Mouse (Mus musculus): ENCODE data around the gene Vmn1r137. TPM values are rescaled to one million over a fixed set of nuclear protein-coding genes. Genes with fewer than 3 reads are reported as not detected.
"Not testable (repeated sequence)": the region's sequence is repeated elsewhere in the genome, so short reads cannot be mapped to it uniquely, and the experiment has no call there.

Vmn1r137 gene
- total RNA-seq (2017), result not detected in 2 replicates

- ATAC-seq (replicated peaks in 1 of 2; ENCODE audit: insufficient read depth in 1 of 2, low FRiP score in 2 of 2, low TSS enrichment in 1 of 2, low read depth in 1 of 2, poor library complexity in 2 of 2, severe bottlenecking in 2 of 2), result not testable (repeated sequence)
Observed at GRCm38 (mm10) chr7:21994287-21994686, at the start of gene Vmn1r137. TSS of gene Vmn1r137 (plus strand) at chr7:21994587.

GRCm38 (mm10) chr7:22028797-22029196, 34.4 kb downstream of the Vmn1r137 start, which contains the start of gene Vmn1r138:
TSS of gene Vmn1r138 (minus strand) at chr7:22028897.
- ATAC-seq (replicated peaks in 1 of 2; ENCODE audit: insufficient read depth in 1 of 2, low FRiP score in 2 of 2, low TSS enrichment in 1 of 2, low read depth in 1 of 2, poor library complexity in 2 of 2, severe bottlenecking in 2 of 2), result not testable (repeated sequence)

Other genes starting within 250 kb of the Vmn1r137 start
- not detected in 2 replicates for gene Gm4175, start 233.1 kb upstream of the Vmn1r137 start, total RNA-seq (2017)
- gene Gm4177, start 197.9 kb upstream of the Vmn1r137 start, total RNA-seq (2017), result not detected in 2 replicates
- gene Vmn1r135, start 162.2 kb upstream of the Vmn1r137 start, total RNA-seq (2017), result not detected in 2 replicates
- gene Gm5725, start 150.3 kb upstream of the Vmn1r137 start, total RNA-seq (2017), result not detected in 2 replicates
- not detected in 2 replicates for gene Gm5891, start 73.3 kb upstream of the Vmn1r137 start, total RNA-seq (2017)
- gene Vmn1r138, start 34.3 kb downstream of the Vmn1r137 start, total RNA-seq (2017), result not detected in 2 replicates
- not detected in 2 replicates for gene Gm6176, start 61.7 kb downstream of the Vmn1r137 start, total RNA-seq (2017)
- gene Vmn1r139, start 74.5 kb downstream of the Vmn1r137 start, total RNA-seq (2017), result not detected in 2 replicates
- not detected in 2 replicates for gene Gm16451, start 123.7 kb downstream of the Vmn1r137 start, total RNA-seq (2017)
- not detected in 2 replicates for gene Gm10666, start 140.2 kb downstream of the Vmn1r137 start, total RNA-seq (2017)
- gene Vmn1r142, start 169.4 kb downstream of the Vmn1r137 start, total RNA-seq (2017), result not detected in 2 replicates
- not detected in 2 replicates for gene Vmn1r143, start 194.8 kb downstream of the Vmn1r137 start, total RNA-seq (2017)
- not detected in 2 replicates for gene Gm8653, start 206.7 kb downstream of the Vmn1r137 start, total RNA-seq (2017)
- not detected in 2 replicates for gene Gm8453, start 234.9 kb downstream of the Vmn1r137 start, total RNA-seq (2017)

Measured in hematopoietic stem cell, adult 5-6 weeks (primary cell).